Mouse (Mus musculus) monocyte, adult 59 days (primary cell): ENCODE measurements around the gene Slc39a8. TPM values are rescaled to one million over a fixed set of nuclear protein-coding genes. Genes with fewer than 3 reads are reported as not detected.

ENCODE experiments used
- total RNA-seq, 2 experiments: library from RNA; stranded (reverse); gene quantifications; one replicate each; pipeline ENCODE4 v1.2.4; 2023

Slc39a8 gene
- total RNA-seq: 1 to 10 TPM; 3.1 to 3.4 TPM

DNA sequence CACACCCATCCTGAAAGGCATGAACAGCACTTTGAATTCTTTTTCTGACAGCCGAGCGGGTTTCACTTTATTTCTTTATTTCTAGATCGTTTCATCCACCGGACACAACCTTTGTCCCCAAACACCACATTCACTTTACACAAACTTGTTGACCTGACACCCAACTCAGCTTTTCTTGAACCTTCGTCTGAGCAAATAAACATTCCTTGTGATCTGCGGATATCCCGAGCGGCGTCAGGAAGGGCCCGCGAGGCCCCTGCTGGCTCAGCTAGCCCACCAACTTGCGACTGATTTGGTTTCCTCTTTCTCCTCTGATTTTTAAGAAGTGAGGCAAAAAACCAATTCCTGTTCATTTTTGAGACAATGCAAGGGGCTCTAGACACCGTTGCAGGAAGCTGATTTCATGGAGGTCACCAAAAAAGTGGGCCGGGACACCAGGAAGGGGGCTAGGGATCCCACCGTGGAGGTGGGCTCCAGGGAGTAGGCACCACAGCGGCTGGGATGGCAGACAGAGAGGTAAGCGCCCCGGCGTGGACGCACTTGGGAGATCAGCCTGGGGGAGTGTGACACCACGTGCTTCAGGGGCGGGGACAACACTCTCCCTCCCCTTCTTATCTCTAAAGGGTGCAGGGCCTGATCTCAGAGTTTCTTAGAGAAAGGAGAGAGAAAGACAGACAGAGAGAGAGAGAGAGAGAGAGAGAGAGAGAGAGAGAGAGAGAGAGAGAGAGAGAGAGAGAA lies at the start of gene Slc39a8:
Gene Slc39a8, plus strand, starts transcription at position 264 of the 738 bp plus-strand sequence.

Other genes starting within 250 kb of the Slc39a8 start
- gene Nfkb1, start 133.7 kb upstream of the Slc39a8 start, total RNA-seq: 100 to 1,000 TPM; 327 to 336 TPM